Mouse (Mus musculus) regulatory T cell (primary cell): Measurements from ENCODE around the gene Cebpzos.

ENCODE experiments used
- in situ Hi-C: fragments of 300-600 bp; cut with MboI, MseI; formaldehyde crosslinking; loops from one replicate; pipeline ENCODE4 v1.15.1; 2025; ENCODE audit warnings: high pct_unique_total_duplicates

Cebpzos gene

GRCm38 (mm10) chr17:78916369-78916813, at the start of gene Cebpzos:
Cebpzos (plus strand) TSS chr17:78916500.
- in situ Hi-C loops = loop anchor here (10.0 kb wide), 1 partner anchor 438 kb away; the partner anchor contains the start of gene Cdc42ep3

- in situ Hi-C loops = no loop called here
Observed at GRCm38 (mm10) chr17:78873886-78874285, 42.4 kb upstream of the Cebpzos start.

- in situ Hi-C loops = loop anchor here (5.0 kb wide), 1 partner anchor 45 kb away; the partner anchor contains the start of genes Gpatch11 and Heatr5b
Observed at GRCm38 (mm10) chr17:78881878-78882304, 34.4 kb upstream of the Cebpzos start.

GRCm38 (mm10) chr17:78882401-78883112, 33.7 kb upstream of the Cebpzos start, which contains the start of gene Eif2ak2:
Eif2ak2 (minus strand) TSS chr17:78882573.
- in situ Hi-C loops = loop anchor here (5.0 kb wide), 1 partner anchor 45 kb away; the partner anchor contains the start of genes Gpatch11 and Heatr5b

GRCm38 (mm10) chr17:78883291-78883690, 33.0 kb upstream of the Cebpzos start:
- in situ Hi-C loops = loop anchor here (5.0 kb wide), 1 partner anchor 46 kb away; the partner anchor contains the start of genes Gpatch11 and Heatr5b

GRCm38 (mm10) chr17:78885286-78886065, 30.8 kb upstream of the Cebpzos start:
- in situ Hi-C loops = no loop called here

- in situ Hi-C loops = no loop called here
Observed at GRCm38 (mm10) chr17:78888554-78888953, 27.7 kb upstream of the Cebpzos start.

GRCm38 (mm10) chr17:78889184-78889583, 27.1 kb upstream of the Cebpzos start:
- in situ Hi-C loops = no loop called here

- in situ Hi-C loops = no loop called here
Observed at GRCm38 (mm10) chr17:78891020-78891419, 25.3 kb upstream of the Cebpzos start.

GRCm38 (mm10) chr17:78894991-78895390, 21.3 kb upstream of the Cebpzos start:
- in situ Hi-C loops = no loop called here

GRCm38 (mm10) chr17:78895394-78895793, 20.9 kb upstream of the Cebpzos start:
- in situ Hi-C loops = no loop called here

GRCm38 (mm10) chr17:78903158-78903557, 13.1 kb upstream of the Cebpzos start:
- in situ Hi-C loops = no loop called here

- in situ Hi-C loops = no loop called here
Observed at GRCm38 (mm10) chr17:78906892-78907291, 9.4 kb upstream of the Cebpzos start, which contains the start of gene Sult6b1. Sult6b1 (minus strand) TSS chr17:78906992.

- in situ Hi-C loops = no loop called here
Observed at GRCm38 (mm10) chr17:78909374-78909773, 6.9 kb upstream of the Cebpzos start.

GRCm38 (mm10) chr17:78912861-78913281, 3.4 kb upstream of the Cebpzos start:
- in situ Hi-C loops = loop anchor here (10.0 kb wide), 1 partner anchor 442 kb away; the partner anchor contains the start of gene Cdc42ep3

GRCm38 (mm10) chr17:78913921-78914320, 2.4 kb upstream of the Cebpzos start:
- in situ Hi-C loops = loop anchor here (10.0 kb wide), 1 partner anchor 441 kb away; the partner anchor contains the start of gene Cdc42ep3

GRCm38 (mm10) chr17:78915772-78916171, 528 bp upstream of the Cebpzos start:
- in situ Hi-C loops = loop anchor here (10.0 kb wide), 1 partner anchor 439 kb away; the partner anchor contains the start of gene Cdc42ep3

- in situ Hi-C loops = loop anchor here (10.0 kb wide), 1 partner anchor 438 kb away; the partner anchor contains the start of gene Cdc42ep3
Observed at GRCm38 (mm10) chr17:78916899-78917298, 599 bp downstream of the Cebpzos start.

GRCm38 (mm10) chr17:78917696-78918095, 1.4 kb downstream of the Cebpzos start:
- in situ Hi-C loops = loop anchor here (10.0 kb wide), 1 partner anchor 437 kb away; the partner anchor contains the start of gene Cdc42ep3

GRCm38 (mm10) chr17:78935857-78936256, 19.6 kb downstream of the Cebpzos start:
- in situ Hi-C loops = no loop called here

- in situ Hi-C loops = no loop called here
Observed at GRCm38 (mm10) chr17:78936466-78937228, 20.3 kb downstream of the Cebpzos start, which contains the start of the genes Cebpz and Ndufaf7. Cebpz (minus strand) TSS chr17:78937066. Ndufaf7 (plus strand) TSS chr17:78937136.
